Mouse (Mus musculus) thymus, postnatal 0 days (tissue): ENCODE measurements around the gene Ccdc62. TPM values are rescaled to one million over a fixed set of nuclear protein-coding genes. Genes with fewer than 3 reads are reported as not detected.

Experiments
- DNase-seq: peaks from one replicate; pipeline ENCODE4 v3.0.0-alpha.2; 2015; ENCODE audit warnings: low spot score
- polyA plus RNA-seq: library from polyadenylated mRNA; unstranded; fragments of >200 nt; fragmentation: Nextera tagmentation; extraction: Ambion mirVana; gene quantifications from 2 replicates; pipeline ENCODE4 v1.2.1, GENCODE M21; 2015

Ccdc62 gene
- polyA plus RNA-seq, 1 experiment from 2014 or later = 8.0 TPM

- DNase-seq = no peak
Measured at GRCm38 (mm10) chr5:123979221-123979979, 48.9 kb downstream of the Ccdc62 start.

GRCm38 (mm10) chr5:123979980-123980369, 49.5 kb downstream of the Ccdc62 start:
- no peak for DNase-seq

GRCm38 (mm10) chr5:123980521-123981249, 50.2 kb downstream of the Ccdc62 start:
- DNase-seq = no peak

- DNase-seq = no peak
Measured at GRCm38 (mm10) chr5:123981250-123981554, 50.7 kb downstream of the Ccdc62 start.

GRCm38 (mm10) chr5:123982838-123983237, 52.4 kb downstream of the Ccdc62 start:
- DNase-seq = no peak

GRCm38 (mm10) chr5:123985434-123985833, 55.0 kb downstream of the Ccdc62 start:
- DNase-seq = no peak

GRCm38 (mm10) chr5:123986925-123987324, 56.4 kb downstream of the Ccdc62 start:
- no peak for DNase-seq

GRCm38 (mm10) chr5:123987511-123987910, 57.0 kb downstream of the Ccdc62 start:
- no peak for DNase-seq

GRCm38 (mm10) chr5:123989941-123990885, 59.7 kb downstream of the Ccdc62 start:
- no peak for DNase-seq

GRCm38 (mm10) chr5:123991321-123991720, 60.8 kb downstream of the Ccdc62 start:
- no peak for DNase-seq

GRCm38 (mm10) chr5:123992193-123992637, 61.7 kb downstream of the Ccdc62 start:
- DNase-seq = no peak

- peak; percentile 67 for DNase-seq
Measured at GRCm38 (mm10) chr5:123992794-123993193, 62.3 kb downstream of the Ccdc62 start.

- DNase-seq = no peak
Measured at GRCm38 (mm10) chr5:123993263-123994036, 63.0 kb downstream of the Ccdc62 start.

- DNase-seq = no peak
Measured at GRCm38 (mm10) chr5:123994468-123994867, 64.0 kb downstream of the Ccdc62 start.

- DNase-seq = no peak
Measured at GRCm38 (mm10) chr5:123995388-123995787, 64.9 kb downstream of the Ccdc62 start.

- DNase-seq = no peak
Measured at GRCm38 (mm10) chr5:123996194-123996593, 65.7 kb downstream of the Ccdc62 start.

- DNase-seq = no peak
Measured at GRCm38 (mm10) chr5:123996695-123997094, 66.2 kb downstream of the Ccdc62 start.

GRCm38 (mm10) chr5:123997211-123997751, 66.8 kb downstream of the Ccdc62 start:
- no peak for DNase-seq

GRCm38 (mm10) chr5:123997811-123998210, 67.3 kb downstream of the Ccdc62 start:
- DNase-seq = no peak

- no peak for DNase-seq
Measured at GRCm38 (mm10) chr5:123998370-123998769, 67.9 kb downstream of the Ccdc62 start.

GRCm38 (mm10) chr5:124000824-124001223, 70.3 kb downstream of the Ccdc62 start:
- peak; percentile 89 for DNase-seq
